Comparison of ENCODE assay signal across 8 mouse cellular contexts in the genomic region with DNA sequence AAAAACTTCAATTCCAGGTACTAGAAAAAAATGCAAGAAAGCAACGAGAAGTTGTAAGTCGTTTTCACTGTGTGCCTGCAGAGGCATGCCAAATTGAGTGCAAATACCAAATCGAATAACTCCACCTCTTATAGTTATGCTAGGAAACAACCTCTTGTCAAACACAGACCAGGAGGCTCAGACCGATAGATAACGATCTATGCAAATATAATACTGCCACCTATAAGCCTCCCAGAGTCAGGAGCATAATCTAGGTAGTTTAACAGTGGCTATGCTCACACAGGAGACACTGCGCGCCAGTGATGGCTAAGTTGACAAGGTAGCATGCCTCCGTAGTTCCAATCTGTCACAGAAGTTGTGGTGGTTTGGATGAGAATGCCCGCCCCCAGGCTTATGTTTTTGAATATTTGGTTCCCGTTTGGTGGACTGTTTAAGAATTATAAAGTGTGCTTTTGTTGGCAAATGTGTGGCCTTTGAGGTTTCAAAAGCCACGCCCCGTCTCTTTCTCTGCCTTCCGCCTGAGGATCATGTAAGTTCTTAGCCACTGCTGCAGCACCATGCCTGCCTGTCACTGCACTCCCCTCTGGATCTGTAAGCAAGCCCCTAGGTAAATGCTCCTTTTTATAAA. TPM values are rescaled to one million over a fixed set of nuclear protein-coding genes. Genes with fewer than 3 reads are reported as not detected.
DNase-seq lines count a peak whose midpoint lies in the region; ATAC-seq and TF ChIP-seq lines count a peak whose summit lies in the region.

No protein-coding gene starts in this region.

- no peak for TF ChIP-seq CTCF in spleen, adult 2 months (IDR thresholded peaks at IDR 0.05; ENCODE audit: extremely low read depth, insufficient read depth, insufficient read length, insufficient replicate concordance)

- 4% methylated on average over 13 of the region's 13 CpGs for WGBS in spleen, adult 2 months
- 52% methylated on average over 13 of the region's 13 CpGs for WGBS in hindbrain, embryonic 10.5 days

- H3K4me3 ChIP-seq in spleen, adult 2 months (ENCODE audit: extremely low read depth, insufficient read depth, insufficient read length) = peak overlapping the region; percentile 10
- peak overlapping the region; percentile 74 for H3K4me3 ChIP-seq in hindbrain, embryonic 10.5 days

- no peaks in the 10 kb centered on the region for H3K27me3 ChIP-seq in spleen, adult 2 months (ENCODE audit: control insufficient read depth, insufficient read depth, low read length)
- H3K27me3 ChIP-seq in hindbrain, embryonic 10.5 days (ENCODE audit: insufficient read depth, poor library complexity, severe bottlenecking) = peaks cover 7% of the 10 kb centered on the region; the same call in 1 of the 2 replicates

- ATAC-seq in megakaryocyte-erythroid progenitor cell, adult 5-6 weeks (replicated peaks; ENCODE audit: low FRiP score, low TSS enrichment, poor library complexity, severe bottlenecking) = peak; percentile 45

- peak in 1 of 2 experiments; percentile 15 for DNase-seq in spleen, adult 2 months (ENCODE audit: low read depth in 1 of 2, low spot score in 2 of 2)
- DNase-seq in spleen, postnatal 14 days (ENCODE audit: low spot score in 2 of 2) = no peak
- no peak for DNase-seq in hindbrain, embryonic 10.5 days (ENCODE audit: low spot score)
- no peak for DNase-seq in frontal cortex, postnatal 10 days (ENCODE audit: low spot score in 2 of 2)
- no peak for DNase-seq in right cerebral cortex, postnatal 10 days (ENCODE audit: low spot score in 2 of 2)
- no peak for DNase-seq in ovary, postnatal 14 days (ENCODE audit: low spot score)
- no peak for DNase-seq in retina, postnatal 1 day

- no peaks in the 10 kb centered on the region for H3K9me3 ChIP-seq in hindbrain, embryonic 10.5 days

- H3K27ac ChIP-seq in spleen, adult 2 months (ENCODE audit: insufficient read depth, low read length) = no peak overlapping the region
- no peak overlapping the region for H3K27ac ChIP-seq in hindbrain, embryonic 10.5 days

- TF ChIP-seq POLR2A in spleen, adult 2 months (IDR thresholded peaks at IDR 0.05; ENCODE audit: low read depth, low read length) = no peak

- H3K4me1 ChIP-seq in spleen, adult 2 months (ENCODE audit: control insufficient read depth, insufficient read depth, insufficient read length) = no peaks in the 10 kb centered on the region; the same call in 1 of the 2 replicates
- H3K4me1 ChIP-seq in hindbrain, embryonic 10.5 days (replicated peaks) = peaks cover 24% of the 10 kb centered on the region

- 0 out of 2 replicates have a peak, but pooled peaks cover 1% of the 10 kb centered on the region for H3K36me3 ChIP-seq in spleen, adult 2 months (ENCODE audit: control insufficient read depth, insufficient read depth, low read length)
- H3K36me3 ChIP-seq in hindbrain, embryonic 10.5 days = peaks cover 26% of the 10 kb centered on the region

RNA-seq across cellular contexts. Expression of a gene that starts 0.7 kb away (rescaled TPM):
- polyA plus RNA-seq in spleen, adult 2 months (2012; rRNA removed) = 16.4 and 19.5 TPM in 2 replicates
- polyA plus RNA-seq in hindbrain, embryonic 10.5 days (2016; fragmentation: Nextera tagmentation; extraction: Ambion mirVana) = 8.3 and 9.3 TPM in 2 replicates
- total RNA-seq in megakaryocyte-erythroid progenitor cell, adult 5-6 weeks (2014; fragmentation: Nextera tagmentation) = 2.6 and 3.0 TPM in 2 replicates
- total RNA-seq in megakaryocyte-erythroid progenitor cell, adult 5-6 weeks (2017) = 4.8 and 5.3 TPM in 2 replicates

RNA-seq across cellular contexts. Expression of a gene that starts 18.5 kb away (rescaled TPM):
- 0.04 TPM in 1 of 2 replicates, not detected in the other for polyA plus RNA-seq in spleen, adult 2 months (2012; rRNA removed)
- not detected in 2 replicates for polyA plus RNA-seq in hindbrain, embryonic 10.5 days (2016; fragmentation: Nextera tagmentation; extraction: Ambion mirVana)
- total RNA-seq in megakaryocyte-erythroid progenitor cell, adult 5-6 weeks (2014; fragmentation: Nextera tagmentation) = not detected in 2 replicates
- not detected in 2 replicates for total RNA-seq in megakaryocyte-erythroid progenitor cell, adult 5-6 weeks (2017)

RNA-seq across cellular contexts. Expression of a gene that starts 28.1 kb away (rescaled TPM):
- 23.9 and 30.7 TPM in 2 replicates for polyA plus RNA-seq in spleen, adult 2 months (2012; rRNA removed)
- 69.5 and 77.1 TPM in 2 replicates for polyA plus RNA-seq in hindbrain, embryonic 10.5 days (2016; fragmentation: Nextera tagmentation; extraction: Ambion mirVana)
- total RNA-seq in megakaryocyte-erythroid progenitor cell, adult 5-6 weeks (2014; fragmentation: Nextera tagmentation) = 49.9 and 50.8 TPM in 2 replicates
- 28.5 and 42.0 TPM in 2 replicates for total RNA-seq in megakaryocyte-erythroid progenitor cell, adult 5-6 weeks (2017)
